Mouse (Mus musculus) liver (tissue): ENCODE results near the gene Ypel4.

Source experiments
- DNase-seq: peaks from one replicate; pipeline ENCODE4 v3.0.0-alpha.2; 2020; ENCODE audit warnings: mixed read lengths

Ypel4 gene

GRCm38 (mm10) chr2:84733579-84734300 lies at the start of gene Ypel4:
TSS of gene Ypel4 (plus strand) at chr2:84734058.
- DNase-seq, result peak; percentile 88

GRCm38 (mm10) chr2:84688080-84688844 lies 45.6 kb upstream of the Ypel4 start:
- no peak for DNase-seq

DNA sequence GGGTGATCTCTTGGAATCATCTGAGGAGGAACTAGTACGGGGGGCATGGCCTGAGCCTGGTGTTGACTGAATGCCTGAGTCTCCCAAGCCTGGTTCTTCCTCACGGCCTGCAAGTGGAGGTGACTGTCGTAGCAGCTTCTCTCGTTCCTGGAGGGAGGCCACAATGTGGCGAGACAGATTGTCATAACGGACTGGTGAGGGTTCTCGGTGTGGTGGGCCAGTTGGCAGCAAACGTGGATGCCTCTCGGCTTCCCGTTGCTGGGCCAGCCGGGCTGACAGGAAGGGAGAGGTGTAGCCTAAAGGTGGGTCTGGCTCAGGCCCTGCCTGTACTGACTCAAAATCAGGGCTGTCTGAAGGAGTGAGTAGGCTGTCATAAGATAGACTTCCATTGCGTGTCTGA lies 43.8 kb upstream of the Ypel4 start:
- DNase-seq, result no peak

DNA sequence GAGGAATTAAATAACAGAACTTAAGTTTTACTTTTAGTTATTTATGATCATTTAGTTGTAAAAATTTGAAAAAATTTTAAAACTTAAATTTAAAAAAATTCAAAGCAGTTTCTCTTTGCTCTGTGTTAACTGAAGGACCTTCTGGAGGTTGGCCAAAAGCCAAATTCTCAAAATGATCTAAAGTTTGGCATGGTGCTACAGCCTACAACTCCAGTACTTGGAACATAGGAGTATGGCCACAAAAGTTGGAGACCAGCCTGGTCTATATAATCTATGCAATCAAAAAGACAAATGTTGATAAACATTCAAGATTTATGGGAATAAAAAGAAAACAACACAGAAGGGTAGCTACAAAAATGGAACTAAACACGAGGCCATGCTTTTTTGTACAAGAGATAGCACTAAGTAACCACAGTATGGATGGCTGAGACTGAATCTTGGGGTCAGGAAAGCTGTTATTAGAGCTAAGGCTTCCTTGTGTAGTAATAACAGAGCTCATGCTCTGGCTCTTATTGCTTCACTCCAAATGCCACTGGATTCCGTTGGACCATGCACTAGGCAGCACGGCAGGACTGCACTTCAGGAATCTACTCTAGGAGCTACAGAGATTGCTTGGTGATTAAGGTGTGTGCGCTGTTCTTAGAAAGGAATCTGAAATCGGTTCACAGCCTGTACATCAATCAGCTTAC lies 38.7 kb upstream of the Ypel4 start:
- no peak for DNase-seq

- DNase-seq, result no peak
Observed at GRCm38 (mm10) chr2:84703497-84703896, 30.4 kb upstream of the Ypel4 start.

GRCm38 (mm10) chr2:84704329-84704728 lies 29.5 kb upstream of the Ypel4 start:
- no peak for DNase-seq

DNA sequence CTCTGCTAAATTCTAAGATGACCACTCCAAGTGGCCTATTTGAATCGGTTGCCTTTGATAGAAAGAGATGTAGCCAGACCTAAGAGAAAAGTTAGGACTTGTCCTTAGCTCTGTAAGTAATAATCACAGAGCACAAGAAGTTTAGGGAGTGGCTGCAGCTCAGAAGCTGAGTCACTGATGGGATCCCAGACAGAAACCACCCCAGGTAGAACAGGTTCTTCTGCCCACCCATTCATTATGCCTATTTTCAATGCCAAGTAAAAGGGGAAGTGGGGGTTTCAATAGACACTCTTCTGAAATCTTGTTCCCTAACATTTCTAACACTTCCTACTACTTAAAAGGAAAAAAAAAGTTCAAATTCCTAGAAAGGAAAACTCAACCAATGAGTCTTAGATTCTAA lies 28.6 kb upstream of the Ypel4 start:
- DNase-seq, result no peak

GRCm38 (mm10) chr2:84707523-84707922 lies 26.3 kb upstream of the Ypel4 start:
- no peak for DNase-seq

DNA sequence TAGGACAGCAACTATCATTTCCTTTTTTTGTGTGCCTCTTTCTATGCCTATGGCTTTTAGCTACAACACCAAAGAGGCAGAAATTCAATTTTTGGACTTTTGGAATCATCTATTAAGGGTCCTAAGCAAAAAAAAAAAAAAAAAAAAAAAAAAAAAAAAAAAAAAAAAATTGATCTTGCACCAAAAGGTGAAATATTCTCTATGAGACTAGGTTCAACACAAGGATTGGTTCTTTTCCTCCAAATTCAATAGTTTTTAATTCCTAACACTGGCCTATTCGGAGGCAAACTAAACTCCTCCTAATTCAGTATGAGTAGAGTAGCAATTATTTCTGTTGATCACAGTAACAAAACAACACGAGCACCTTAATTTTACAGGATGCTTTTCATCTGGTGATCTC lies 22.0 kb upstream of the Ypel4 start:
- DNase-seq, result no peak

GRCm38 (mm10) chr2:84714422-84714810 lies 19.4 kb upstream of the Ypel4 start:
- no peak for DNase-seq

GRCm38 (mm10) chr2:84714811-84715561 lies 18.9 kb upstream of the Ypel4 start, which contains the start of gene Zdhhc5:
TSS of gene Zdhhc5 (minus strand) at chr2:84715180.
- peak; percentile 99 for DNase-seq

- DNase-seq, result peak; percentile 86
Observed at GRCm38 (mm10) chr2:84715562-84716361, 18.1 kb upstream of the Ypel4 start.

- peak; percentile 48 for DNase-seq
Observed at GRCm38 (mm10) chr2:84716423-84717355, 17.2 kb upstream of the Ypel4 start.

- no peak for DNase-seq
Observed at GRCm38 (mm10) chr2:84717357-84717756, 16.5 kb upstream of the Ypel4 start.

GRCm38 (mm10) chr2:84720718-84721117 lies 13.1 kb upstream of the Ypel4 start:
- no peak for DNase-seq

- no peak for DNase-seq
Observed at GRCm38 (mm10) chr2:84721182-84721581, 12.7 kb upstream of the Ypel4 start.

DNA sequence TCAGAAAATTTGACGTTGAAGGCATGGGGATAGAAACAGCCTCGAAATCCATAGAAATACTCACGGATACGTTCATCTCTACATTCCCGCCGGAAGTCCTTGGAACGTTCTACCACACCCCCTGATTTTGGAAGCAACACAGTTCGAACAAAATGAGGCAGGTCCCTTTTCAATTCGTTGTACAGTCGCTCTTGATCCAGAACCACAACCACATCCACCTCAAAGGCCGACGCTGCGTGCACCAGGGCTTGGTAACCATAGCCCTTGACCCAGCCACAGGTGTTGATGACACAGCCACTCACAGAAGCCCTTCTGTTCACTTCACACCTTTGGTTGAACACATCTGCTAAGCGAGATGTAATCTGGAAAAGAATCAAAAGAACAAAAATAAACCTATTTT lies 10.0 kb upstream of the Ypel4 start:
- DNase-seq, result no peak

DNA sequence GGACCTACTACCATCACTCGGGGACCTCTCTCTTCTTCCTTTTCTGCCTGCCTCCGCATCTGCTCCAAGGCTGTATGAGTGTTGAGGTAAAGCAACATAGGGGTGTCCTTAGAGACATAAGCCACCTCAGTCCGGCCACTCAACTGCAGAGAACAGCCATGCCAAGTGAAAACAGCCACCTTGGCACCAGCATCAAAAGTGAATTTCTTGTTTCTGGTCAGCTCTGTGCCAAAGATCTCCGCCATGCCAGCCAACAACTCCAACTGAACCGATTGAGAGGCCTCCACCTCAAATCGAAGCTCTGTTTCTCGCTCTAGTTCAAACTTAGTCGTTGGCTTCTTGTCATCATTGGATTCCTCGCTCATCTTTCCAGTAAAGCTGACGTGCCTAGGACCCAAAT lies 8.1 kb upstream of the Ypel4 start:
- DNase-seq, result no peak

GRCm38 (mm10) chr2:84726716-84727115 lies 7.1 kb upstream of the Ypel4 start:
- DNase-seq, result no peak

DNA sequence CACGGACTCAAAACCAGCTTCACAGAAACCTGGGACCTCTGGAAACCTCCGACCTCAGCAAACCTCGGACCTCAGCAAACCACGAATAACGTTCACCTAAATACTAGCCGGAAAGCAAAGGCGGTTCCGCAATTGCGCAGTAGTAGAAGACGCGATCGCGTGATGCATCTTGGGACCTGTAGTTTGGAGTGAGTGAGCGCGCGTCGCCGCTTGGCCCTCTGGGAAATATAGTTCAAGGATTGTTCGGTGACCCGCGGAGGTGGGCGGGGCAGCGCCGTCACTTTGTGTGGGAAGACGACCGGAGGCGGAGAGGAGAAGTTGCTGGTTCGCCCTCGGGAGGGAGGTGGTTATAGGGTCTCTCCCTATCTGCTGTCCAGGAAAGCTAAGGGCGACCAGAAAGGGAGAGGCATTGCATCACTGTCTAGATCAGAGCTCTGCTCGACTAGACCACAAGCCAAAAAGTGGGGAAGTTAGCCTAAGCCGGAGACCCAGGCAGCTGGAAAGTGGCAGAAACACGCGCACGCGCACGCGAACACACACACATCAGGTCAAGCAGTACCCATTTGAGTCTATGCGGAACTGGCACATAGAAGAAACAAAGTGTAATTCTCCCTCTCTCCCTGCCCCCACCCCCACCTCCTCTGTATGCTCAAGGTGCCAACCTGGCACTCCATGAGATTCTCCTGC lies 6.5 kb upstream of the Ypel4 start, which contains the start of gene Clp1:
Gene Clp1, minus strand, starts transcription at position 179 of the 687 bp plus-strand sequence.
- DNase-seq, result peak; percentile 98
